Mouse (Mus musculus) myocyte (in vitro differentiated cells): ENCODE results near the gene Usp33.

Experiments
- CEBPB ChIP-seq: IDR thresholded peaks from 2 replicates; pipeline ENCODE4 v1.6.1; 2011; ENCODE audit warnings: mild to moderate bottlenecking, moderate library complexity; ENCODE audit not compliant: poor library complexity, insufficient read depth, severe bottlenecking
- E2F4 ChIP-seq: IDR thresholded peaks from one replicate; pipeline ENCODE4 v1.6.1; 2011; ENCODE audit warnings: mild to moderate bottlenecking, control low read depth, moderate library complexity; ENCODE audit not compliant: insufficient read depth
- MAX ChIP-seq: IDR thresholded peaks from one replicate; pipeline ENCODE4 v1.6.1; 2011; ENCODE audit warnings: low read depth, mild to moderate bottlenecking, control low read depth
- MYOG ChIP-seq, 3 experiments: IDR thresholded peaks; one replicate each; pipeline ENCODE4 v1.6.1; 2011; ENCODE audit warnings: control low read depth in 2 of 3, low read depth in 2 of 3, mild to moderate bottlenecking in 2 of 3; ENCODE audit not compliant: insufficient read length in 2 of 3, control insufficient read depth in 1 of 3, insufficient read depth in 1 of 3
- POLR2A ChIP-seq: IDR thresholded peaks from one replicate; pipeline ENCODE4 v1.6.1; 2011; ENCODE audit warnings: low read depth, mild to moderate bottlenecking, control low read depth, moderate library complexity; ENCODE audit not compliant: insufficient read length
- USF1 ChIP-seq: IDR thresholded peaks from one replicate; pipeline ENCODE4 v1.6.1; 2011; ENCODE audit warnings: low read depth, mild to moderate bottlenecking, control low read depth, moderate library complexity

DNA sequence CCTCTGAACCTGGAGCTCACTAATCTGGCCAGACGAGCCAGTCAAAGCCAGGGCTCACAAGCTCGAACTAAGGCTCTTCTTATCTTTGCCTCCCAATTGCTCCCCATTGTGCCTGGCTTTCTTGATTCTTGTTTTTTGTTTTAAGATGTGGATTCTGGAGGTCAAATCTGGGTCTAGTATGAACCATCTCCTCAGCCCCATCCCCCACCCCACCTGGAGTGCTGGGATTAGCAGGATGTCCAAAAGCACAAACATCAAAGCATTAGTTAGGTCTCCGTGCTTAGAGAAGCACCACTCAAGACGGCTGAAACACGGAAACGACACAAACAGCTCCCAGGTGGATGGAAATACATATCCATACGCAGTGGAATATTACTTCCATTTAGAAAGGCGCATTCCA, 10.2 kb upstream of the Usp33 start:
- TF ChIP-seq POLR2A (no peak), USF1 (no peak), E2F4 (no peak), CEBPB (no peak), MYOG (IDR thresholded peaks at IDR 0.05; ENCODE audit: control insufficient read depth in 1 of 3, insufficient read depth in 1 of 3, insufficient read length in 2 of 3, low read depth in 2 of 3) (no peak), MAX (no peak)
